Mouse (Mus musculus) liver, embryonic 16.5 days (tissue): ENCODE measurements around the gene Obp2a. TPM values are rescaled to one million over a fixed set of nuclear protein-coding genes. Genes with fewer than 3 reads are reported as not detected.
"Not testable (repeated sequence)": the region's sequence is repeated elsewhere in the genome, so short reads cannot be mapped to it uniquely, and the experiment has no call there.

Experiments used
- ATAC-seq: fragments of 200-750 bp; cut with Nextera tagmentation; 2 replicates; pipeline ENCODE4 v1.8.0; 2017; ENCODE audit warnings: low read depth, mild to moderate bottlenecking, moderate number of reproducible peaks, moderate library complexity
- H3K27ac ChIP-seq: fragments of 300-500 bp; sonication (generic); 2 replicates; pipeline ENCODE4 v1.5.1; 2014; ENCODE audit warnings: mild to moderate bottlenecking, low read length
- H3K27me3 ChIP-seq: fragments of 300-500 bp; sonication (generic); 2 replicates; pipeline ENCODE4 v1.6.1; 2014; ENCODE audit warnings: low read depth, low read length, mixed read lengths; ENCODE audit not compliant: control insufficient read depth, insufficient read depth
- H3K36me3 ChIP-seq: fragments of 300-500 bp; sonication (generic); 2 replicates; pipeline ENCODE4 v1.6.1; 2014; ENCODE audit warnings: mild to moderate bottlenecking; ENCODE audit not compliant: control insufficient read depth, insufficient read depth
- H3K4me1 ChIP-seq: fragments of 300-500 bp; sonication (generic); 2 replicates; pipeline ENCODE4 v1.6.1; 2014; ENCODE audit warnings: low read depth, low read length, mixed read lengths; ENCODE audit not compliant: control insufficient read depth
- H3K4me2 ChIP-seq: fragments of 300-500 bp; sonication (generic); 2 replicates; pipeline ENCODE4 v1.6.1; 2014; ENCODE audit warnings: low read depth, low read length, mixed read lengths
- H3K4me3 ChIP-seq: fragments of 300-500 bp; sonication (generic); 2 replicates; pipeline ENCODE4 v1.5.1; 2014; ENCODE audit warnings: low read depth, mild to moderate bottlenecking, low read length
- H3K9ac ChIP-seq: fragments of 300-500 bp; sonication (generic); 2 replicates; pipeline ENCODE4 v1.6.1; 2014; ENCODE audit warnings: low read depth, low read length
- H3K9me3 ChIP-seq: fragments of 300-500 bp; sonication (generic); replicated peaks from 2 replicates; pipeline ENCODE4 v1.6.1; 2016; ENCODE audit warnings: low read length; ENCODE audit not compliant: control insufficient read depth
- WGBS: fragments of 180-500 bp; shearing (Covaris S2); extraction: QIAGEN DNeasy Blood & Tissue Kit; methylation state at CpG from one replicate; pipeline ENCODE4 v1.1.7; 2014; ENCODE audit not compliant: insufficient replicate concordance; 5-methylcytosine and 5-hydroxymethylcytosine counted together
- polyA plus RNA-seq: library from polyadenylated mRNA; unstranded; fragments of >200 nt; fragmentation: Nextera tagmentation; extraction: Ambion mirVana; gene quantifications from 2 replicates; pipeline ENCODE4 v1.2.1, GENCODE M21; 2015

Obp2a gene
- polyA plus RNA-seq, 1 experiment from 2014 or later, result not detected

GRCm38 (mm10) chr2:25703706-25704105 is 3.9 kb downstream of the Obp2a start:
- H3K9ac ChIP-seq, result no peak overlapping the region
- peaks cover 9% of the 10 kb centered on the region; the same call in 1 of the 2 replicates for H3K27me3 ChIP-seq
- no peak for ATAC-seq
- no peaks in the 10 kb centered on the region for H3K36me3 ChIP-seq
- no peak overlapping the region for H3K4me3 ChIP-seq
- no peaks in the 10 kb centered on the region for H3K4me1 ChIP-seq
- 66% methylated on average over 4 of the region's 4 CpGs for WGBS
- H3K9me3 ChIP-seq, result no peaks in the 10 kb centered on the region
- H3K4me2 ChIP-seq, result no peak overlapping the region
- no peak overlapping the region for H3K27ac ChIP-seq

DNA sequence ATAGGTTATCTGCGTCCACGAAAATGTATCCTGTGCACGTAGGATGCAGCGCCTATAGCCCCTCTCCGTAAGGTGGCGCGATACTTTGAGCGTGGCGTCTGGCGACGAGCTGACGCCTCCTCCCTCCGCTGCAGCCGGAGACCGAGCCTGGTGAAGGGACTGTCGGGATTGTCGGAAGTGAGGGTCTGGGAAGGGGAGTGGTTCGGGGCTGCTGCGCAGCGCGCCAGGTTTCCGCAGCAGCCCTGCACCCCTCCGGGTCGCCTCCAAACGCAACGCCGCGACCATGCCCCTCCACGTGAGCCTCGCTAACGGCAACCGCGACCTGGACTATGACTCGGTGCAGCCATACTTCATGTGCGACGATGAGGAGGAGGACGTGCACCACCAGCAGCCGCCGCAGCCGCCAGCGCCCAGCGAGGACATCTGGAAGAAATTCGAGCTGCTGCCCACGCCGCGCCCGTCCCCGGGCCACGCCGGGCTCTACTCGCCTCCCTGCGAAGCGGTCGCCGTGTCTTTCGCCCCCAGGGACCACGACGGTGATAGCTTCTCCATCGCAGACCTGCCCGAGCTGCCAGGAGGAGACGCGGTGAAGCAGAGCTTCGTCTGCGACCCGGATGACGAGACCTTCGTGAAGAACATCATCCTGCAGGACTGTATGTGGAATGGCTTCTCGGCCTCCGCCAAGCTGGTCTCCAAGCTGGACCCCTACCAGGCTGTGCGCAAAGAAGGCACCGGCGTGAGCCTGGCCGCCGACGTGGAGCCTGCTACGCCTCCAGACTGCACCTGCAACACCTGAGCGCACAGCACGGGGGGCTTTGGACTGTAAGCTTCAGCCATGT is 7.0 kb downstream of the Obp2a start, which contains the start of gene Bmyc:
Gene Bmyc, plus strand, starts transcription at position 97 of the 839 bp plus-strand sequence.
- peak; percentile 41 for ATAC-seq
- under 1% methylated on average over 74 of the region's 78 CpGs for WGBS
- Histone ChIP-seq H3K4me2 (peak within 1 kb of the TSS; percentile 65), H3K27me3 (peaks cover 9% of the 10 kb centered on the region; the same call in 1 of the 2 replicates), H3K4me1 (no peaks in the 10 kb centered on the region), H3K9me3 (no peaks in the 10 kb centered on the region), H3K36me3 (no peaks in the 10 kb centered on the region), H3K9ac (peak within 1 kb of the TSS; percentile 18; the same call in 1 of the 2 replicates), H3K4me3 (peak within 1 kb of the TSS; percentile 62), H3K27ac (no peak within 1 kb of the TSS)

GRCm38 (mm10) chr2:25708121-25708520 is 8.3 kb downstream of the Obp2a start:
- no peaks in the 10 kb centered on the region for H3K9me3 ChIP-seq
- WGBS, result 68% methylated on average over 2 of the region's 2 CpGs
- H3K27ac ChIP-seq, result no peak overlapping the region
- H3K9ac ChIP-seq, result no peak overlapping the region
- no peak for ATAC-seq
- H3K4me1 ChIP-seq, result no peaks in the 10 kb centered on the region
- H3K27me3 ChIP-seq, result peaks cover 9% of the 10 kb centered on the region; the same call in 1 of the 2 replicates
- no peaks in the 10 kb centered on the region for H3K36me3 ChIP-seq
- H3K4me3 ChIP-seq, result no peak overlapping the region
- no peak overlapping the region for H3K4me2 ChIP-seq

- H3K27ac ChIP-seq, H3K9ac ChIP-seq, H3K36me3 ChIP-seq, H3K4me2 ChIP-seq, H3K4me1 ChIP-seq, ATAC-seq, H3K27me3 ChIP-seq, H3K9me3 ChIP-seq, H3K4me3 ChIP-seq: not testable (repeated sequence)
- 76% methylated on average over 1 of the region's 1 CpGs for WGBS
Observed at GRCm38 (mm10) chr2:25709056-25709455, 9.2 kb downstream of the Obp2a start.

GRCm38 (mm10) chr2:25709791-25710190 is 9.9 kb downstream of the Obp2a start:
- WGBS, result 47% methylated on average over 2 of the region's 2 CpGs

DNA sequence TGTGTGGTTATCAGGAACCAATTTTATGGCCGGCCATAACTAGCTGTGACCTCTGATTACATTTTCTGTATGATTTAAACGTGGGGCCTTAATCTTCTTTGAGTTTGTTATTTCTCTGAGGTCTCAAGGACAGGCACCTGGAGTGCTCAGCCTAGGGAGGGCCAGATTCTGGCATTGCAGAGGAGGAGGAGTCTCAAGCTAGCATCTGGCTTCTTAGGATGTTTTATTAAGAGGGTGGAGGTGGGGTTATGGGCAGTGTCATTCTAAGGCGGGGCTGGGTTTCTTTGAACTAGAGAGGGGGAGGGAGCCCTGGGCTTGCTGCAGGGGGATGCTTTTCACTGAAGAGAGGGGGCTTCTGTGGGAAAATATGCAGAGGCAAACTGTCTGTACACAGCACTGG is 11.8 kb downstream of the Obp2a start:
- H3K4me2 ChIP-seq, H3K9me3 ChIP-seq, H3K27ac ChIP-seq, H3K27me3 ChIP-seq, H3K36me3 ChIP-seq, H3K4me3 ChIP-seq, ATAC-seq, H3K4me1 ChIP-seq, H3K9ac ChIP-seq: not testable (repeated sequence)
- 30% methylated on average over 3 of the region's 3 CpGs for WGBS

More at GRCm38 (mm10) chr2:25709791-25710190, 9.9 kb downstream of the Obp2a start:
- H3K36me3 ChIP-seq, ATAC-seq, H3K4me3 ChIP-seq, H3K27me3 ChIP-seq, H3K4me1 ChIP-seq, H3K9me3 ChIP-seq, H3K4me2 ChIP-seq, H3K27ac ChIP-seq, H3K9ac ChIP-seq: not testable (repeated sequence)

DNA sequence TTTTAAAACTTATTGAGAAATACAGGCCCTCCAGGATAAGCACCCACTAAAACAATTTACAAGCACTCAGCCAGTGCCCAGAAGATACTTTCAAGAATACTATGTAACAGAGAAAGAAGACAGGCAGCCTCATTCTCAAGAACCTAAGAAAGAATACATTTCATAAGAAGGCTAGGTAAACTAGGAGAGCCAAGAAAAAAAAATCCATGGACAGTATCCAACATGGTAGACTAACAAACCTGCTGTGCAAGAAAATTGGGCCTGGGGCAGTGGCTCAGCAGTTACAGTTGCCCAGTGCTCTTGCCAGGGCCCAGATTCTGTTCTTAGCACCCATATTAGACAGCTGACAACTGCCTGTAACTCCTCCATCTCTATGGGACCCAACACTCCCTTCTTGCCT is 17.4 kb downstream of the Obp2a start:
- H3K4me2 ChIP-seq, result no peak overlapping the region
- H3K27me3 ChIP-seq, result no peaks in the 10 kb centered on the region
- H3K36me3 ChIP-seq, result no peaks in the 10 kb centered on the region
- no peaks in the 10 kb centered on the region for H3K9me3 ChIP-seq
- H3K4me1 ChIP-seq, result no peaks in the 10 kb centered on the region
- H3K27ac ChIP-seq, result no peak overlapping the region
- no peak overlapping the region for H3K4me3 ChIP-seq
- no peak for ATAC-seq
- no peak overlapping the region for H3K9ac ChIP-seq

DNA sequence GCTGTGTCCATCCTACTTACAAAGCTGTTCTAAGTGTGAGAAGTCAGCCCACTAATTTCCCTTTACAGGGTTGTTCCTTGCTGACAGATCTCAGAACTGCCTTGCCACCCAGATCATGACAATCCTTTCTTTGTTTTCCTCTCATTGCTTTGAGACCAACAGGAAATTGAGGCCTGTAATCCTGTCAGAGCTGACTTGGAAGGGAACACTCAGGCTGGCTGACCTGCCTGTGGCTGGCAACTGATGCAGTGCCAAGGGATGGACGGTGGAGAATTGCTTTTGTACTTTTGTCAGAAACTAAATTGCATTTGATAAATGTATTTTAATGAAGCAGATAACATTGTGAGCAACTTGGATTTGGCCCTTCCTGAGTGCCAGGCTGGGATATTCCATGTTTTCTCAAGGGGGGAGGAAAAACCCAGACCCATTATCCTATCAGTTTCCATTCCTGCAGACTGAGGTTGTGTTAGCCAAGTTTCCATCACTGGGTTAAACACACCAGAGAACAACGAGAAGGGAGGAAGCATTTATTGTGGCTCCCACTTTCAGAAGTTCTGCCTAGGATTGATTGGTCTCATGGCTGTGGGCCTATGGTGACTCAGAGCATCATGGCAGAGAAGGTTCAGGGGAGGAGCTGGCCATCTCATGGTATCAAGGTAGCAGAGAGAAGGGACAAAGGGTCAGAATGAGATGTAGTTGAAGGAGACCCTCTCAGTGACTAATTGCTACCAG is 33.5 kb downstream of the Obp2a start:
- 35% methylated on average over 2 of the region's 2 CpGs for WGBS

DNA sequence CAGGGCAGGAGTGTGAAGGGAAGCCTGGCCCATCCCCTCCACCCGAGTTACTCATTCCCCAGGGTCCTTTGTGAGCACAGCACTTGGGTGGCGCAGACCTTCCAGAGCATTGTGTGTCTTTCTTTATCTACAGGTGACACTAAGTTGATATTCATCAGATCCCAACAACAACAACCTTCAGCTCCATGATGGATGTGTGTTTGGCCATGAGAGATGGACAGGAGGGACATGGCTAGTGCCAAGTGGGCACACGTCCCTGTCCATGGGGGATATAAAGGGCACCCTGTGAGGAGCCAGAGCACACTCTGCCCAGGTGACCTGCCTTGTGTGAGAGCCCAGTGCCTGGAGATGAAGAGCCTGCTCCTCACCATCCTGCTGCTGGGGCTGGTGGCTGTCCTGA is 36.9 kb downstream of the Obp2a start, which contains the start of gene Obp2b:
Gene Obp2b, plus strand, starts transcription at position 301 of the 400 bp plus-strand sequence.
- H3K4me2 ChIP-seq, H3K27ac ChIP-seq, H3K36me3 ChIP-seq, ATAC-seq, H3K9ac ChIP-seq, H3K4me3 ChIP-seq, H3K9me3 ChIP-seq, H3K27me3 ChIP-seq, H3K4me1 ChIP-seq: not testable (repeated sequence)
- whole genome bisulfite sequencing, result 50% methylated on average over 3 of the region's 3 CpGs

More for the DNA sequence above, 33.5 kb downstream of the Obp2a start:
- H3K4me1 ChIP-seq, result no peaks in the 10 kb centered on the region
- no peak for ATAC-seq
- H3K36me3 ChIP-seq, result no peaks in the 10 kb centered on the region
- no peak overlapping the region for H3K27ac ChIP-seq
- H3K4me2 ChIP-seq, result no peak overlapping the region
- no peak overlapping the region for H3K9ac ChIP-seq
- no peaks in the 10 kb centered on the region for H3K27me3 ChIP-seq
- no peaks in the 10 kb centered on the region for H3K9me3 ChIP-seq
- no peak overlapping the region for H3K4me3 ChIP-seq
